Mouse (Mus musculus): ENCODE measurements around the gene Npdc1. TPM values are rescaled to one million over a fixed set of nuclear protein-coding genes. Genes with fewer than 3 reads are reported as not detected.

Npdc1 gene
- polyA plus RNA-seq, 1 experiment from 2014 or later = 529 TPM

DNA sequence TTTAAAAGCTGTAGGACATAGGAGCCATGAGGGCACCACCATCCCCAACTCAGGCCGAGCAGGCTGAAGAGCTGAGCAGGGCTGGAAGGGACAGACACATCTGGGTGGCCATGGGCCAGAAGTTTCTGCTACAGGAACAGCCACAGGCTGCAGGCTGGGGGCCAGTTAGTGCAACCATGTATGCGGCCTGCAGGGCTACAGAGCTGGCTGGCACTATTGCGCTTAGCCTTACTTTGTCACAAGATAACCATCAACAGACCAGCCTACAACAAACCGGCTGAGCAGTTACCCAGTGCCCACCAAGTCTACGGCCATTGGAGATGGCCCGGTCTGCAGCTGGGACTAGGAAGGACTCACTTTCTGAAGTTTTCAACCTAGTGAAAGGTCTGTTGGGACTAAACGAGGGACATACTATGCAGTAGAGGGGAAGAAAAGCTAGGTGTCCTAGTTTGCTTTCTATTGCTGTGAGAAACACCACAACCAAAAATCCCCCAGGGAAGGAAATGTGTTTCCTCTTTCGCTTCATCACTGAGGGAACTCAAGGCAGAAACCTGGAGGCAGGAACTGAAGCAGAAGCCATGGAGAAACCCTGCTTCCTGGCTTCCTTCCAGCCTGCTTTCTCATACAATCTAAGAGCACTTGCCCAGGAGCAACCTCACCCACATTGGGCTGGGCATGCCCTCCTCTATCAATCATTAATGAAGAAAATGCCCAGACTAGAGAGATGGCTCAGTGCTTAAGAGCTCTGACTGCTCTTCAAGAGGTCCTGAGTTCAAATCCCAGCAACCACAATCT, 51.9 kb downstream of the Npdc1 start:
- 86% methylated on average over 8 of the region's 8 CpGs for WGBS
- Histone ChIP-seq H3K36me3 (ENCODE audit: control insufficient read depth, insufficient read depth, low read length) (peaks cover 19% of the 10 kb centered on the region), H3K27ac (ENCODE audit: low read length) (no peak overlapping the region), H3K4me3 (ENCODE audit: low read depth, low read length) (no peak overlapping the region), H3K27me3 (ENCODE audit: control insufficient read depth, insufficient read depth, low read depth, low read length) (no peaks in the 10 kb centered on the region), H3K4me1 (ENCODE audit: control insufficient read depth, insufficient read depth, low read length) (no peaks in the 10 kb centered on the region), H3K9ac (ENCODE audit: low read depth, low read length) (no peak overlapping the region), H3K9me3 (replicated peaks; ENCODE audit: control insufficient read depth, low read length, poor library complexity, severe bottlenecking) (no peaks in the 10 kb centered on the region), H3K4me2 (ENCODE audit: low read length) (no peak overlapping the region)
- ATAC-seq = no peak

GRCm38 (mm10) chr2:25452951-25453350, 53.8 kb downstream of the Npdc1 start:
- 35% methylated on average over 1 of the region's 1 CpGs for WGBS
- Histone ChIP-seq H3K27me3 (ENCODE audit: control insufficient read depth, insufficient read depth, low read depth, low read length) (no peaks in the 10 kb centered on the region), H3K9ac (ENCODE audit: low read depth, low read length) (no peak overlapping the region), H3K9me3 (replicated peaks; ENCODE audit: control insufficient read depth, low read length, poor library complexity, severe bottlenecking) (no peaks in the 10 kb centered on the region), H3K36me3 (ENCODE audit: control insufficient read depth, insufficient read depth, low read length) (peaks cover 7% of the 10 kb centered on the region), H3K27ac (ENCODE audit: low read length) (no peak overlapping the region), H3K4me2 (ENCODE audit: low read length) (no peak overlapping the region), H3K4me3 (ENCODE audit: low read depth, low read length) (no peak overlapping the region), H3K4me1 (ENCODE audit: control insufficient read depth, insufficient read depth, low read length) (no peaks in the 10 kb centered on the region)
- no peak for ATAC-seq

DNA sequence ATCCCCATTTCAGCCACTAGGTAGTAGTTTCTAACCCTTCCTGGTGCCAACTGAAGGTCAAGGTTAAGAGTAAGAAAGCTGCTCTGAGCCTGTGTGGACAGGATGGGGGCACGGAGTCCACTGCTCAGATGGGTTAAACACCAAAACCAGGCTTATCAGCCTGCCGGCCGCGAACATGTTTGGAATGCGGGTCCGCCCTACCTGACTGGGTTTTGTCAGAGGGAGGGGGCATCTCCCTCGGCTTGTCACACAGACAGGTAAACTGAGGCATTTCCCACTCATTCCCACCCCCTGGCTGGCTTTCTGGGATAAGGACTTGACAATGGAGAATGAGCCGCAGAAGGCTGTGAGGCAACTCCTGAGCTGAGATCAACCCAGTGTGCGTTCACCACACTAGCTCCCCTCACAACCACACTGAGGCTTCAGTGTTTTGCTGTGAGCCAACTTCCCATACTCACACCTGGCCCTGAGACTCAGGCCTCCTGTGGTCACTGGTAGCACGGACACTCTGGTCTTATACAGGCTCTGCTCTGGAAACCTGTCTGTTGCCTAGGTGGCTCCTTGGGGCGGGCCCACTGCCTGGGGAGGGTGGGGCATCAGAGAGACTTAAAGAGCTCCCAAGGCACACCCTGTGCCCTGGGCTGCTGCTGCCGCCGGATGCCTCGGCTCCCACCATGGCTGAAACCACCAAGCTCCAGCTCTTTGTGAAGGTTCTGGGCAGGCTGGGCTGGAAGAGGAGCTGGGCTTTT, 57.2 kb downstream of the Npdc1 start, which contains the start of gene Clic3:
Clic3 (plus strand) TSS at position 634 of the 749 bp plus-strand sequence.
- no peak for ATAC-seq
- Histone ChIP-seq H3K27me3 (ENCODE audit: control insufficient read depth, insufficient read depth, low read depth, low read length) (no peaks in the 10 kb centered on the region), H3K4me1 (ENCODE audit: control insufficient read depth, insufficient read depth, low read length) (peaks cover 19% of the 10 kb centered on the region), H3K36me3 (ENCODE audit: control insufficient read depth, insufficient read depth, low read length) (peaks cover 18% of the 10 kb centered on the region), H3K27ac (ENCODE audit: low read length) (no peak within 1 kb of the TSS), H3K4me3 (ENCODE audit: low read depth, low read length) (no peak within 1 kb of the TSS), H3K9me3 (replicated peaks; ENCODE audit: control insufficient read depth, low read length, poor library complexity, severe bottlenecking) (no peaks in the 10 kb centered on the region), H3K9ac (ENCODE audit: low read depth, low read length) (no peak within 1 kb of the TSS), H3K4me2 (ENCODE audit: low read length) (no peak within 1 kb of the TSS)
- 66% methylated on average over 14 of the region's 14 CpGs for whole genome bisulfite sequencing

GRCm38 (mm10) chr2:25457022-25457896, 58.1 kb downstream of the Npdc1 start:
- Histone ChIP-seq H3K9me3 (replicated peaks; ENCODE audit: control insufficient read depth, low read length, poor library complexity, severe bottlenecking) (no peaks in the 10 kb centered on the region), H3K27ac (ENCODE audit: low read length) (no peak overlapping the region), H3K4me2 (ENCODE audit: low read length) (no peak overlapping the region), H3K27me3 (ENCODE audit: control insufficient read depth, insufficient read depth, low read depth, low read length) (no peaks in the 10 kb centered on the region), H3K4me1 (ENCODE audit: control insufficient read depth, insufficient read depth, low read length) (peaks cover 22% of the 10 kb centered on the region), H3K36me3 (ENCODE audit: control insufficient read depth, insufficient read depth, low read length) (peaks cover 18% of the 10 kb centered on the region), H3K9ac (ENCODE audit: low read depth, low read length) (no peak overlapping the region), H3K4me3 (ENCODE audit: low read depth, low read length) (no peak overlapping the region)
- WGBS = 84% methylated on average over 9 of the region's 9 CpGs
- no peak for ATAC-seq

GRCm38 (mm10) chr2:25458911-25459310, 59.8 kb downstream of the Npdc1 start:
- H3K4me1 ChIP-seq (ENCODE audit: control insufficient read depth, insufficient read depth, low read length) = peaks cover 22% of the 10 kb centered on the region
- no peaks in the 10 kb centered on the region for H3K9me3 ChIP-seq (replicated peaks; ENCODE audit: control insufficient read depth, low read length, poor library complexity, severe bottlenecking)
- ATAC-seq = no peak
- no peak overlapping the region for H3K4me3 ChIP-seq (ENCODE audit: low read depth, low read length)
- H3K9ac ChIP-seq (ENCODE audit: low read depth, low read length) = no peak overlapping the region
- no peak overlapping the region for H3K27ac ChIP-seq (ENCODE audit: low read length)
- 77% methylated on average over 5 of the region's 5 CpGs for WGBS
- H3K4me2 ChIP-seq (ENCODE audit: low read length) = no peak overlapping the region
- H3K27me3 ChIP-seq (ENCODE audit: control insufficient read depth, insufficient read depth, low read depth, low read length) = no peaks in the 10 kb centered on the region
- peaks cover 18% of the 10 kb centered on the region for H3K36me3 ChIP-seq (ENCODE audit: control insufficient read depth, insufficient read depth, low read length)

Small RNA genes within 50 kb of the gene (microRNA-seq; reads per million reads assigned to microRNA genes)
- 1.4 reads per million for gene Mir3087

Other genes starting within 250 kb of the Npdc1 start
- 13.1 and 15.0 TPM in 2 replicates for gene Nrarp, start 218.6 kb upstream of the Npdc1 start, polyA plus RNA-seq (2015; fragmentation: Nextera tagmentation; extraction: Ambion mirVana)
- 1.2 and 1.4 TPM in 2 replicates for gene Tor4a, start 202.5 kb upstream of the Npdc1 start, polyA plus RNA-seq (2015; fragmentation: Nextera tagmentation; extraction: Ambion mirVana)
- gene Nelfb, start 187.9 kb upstream of the Npdc1 start, polyA plus RNA-seq (2015; fragmentation: Nextera tagmentation; extraction: Ambion mirVana) = 116 and 117 TPM in 2 replicates
- not detected in 2 replicates for gene Stpg3, start 184.7 kb upstream of the Npdc1 start, polyA plus RNA-seq (2015; fragmentation: Nextera tagmentation; extraction: Ambion mirVana)
- gene Fam166a, start 180.6 kb upstream of the Npdc1 start, polyA plus RNA-seq (2015; fragmentation: Nextera tagmentation; extraction: Ambion mirVana) = 0.43 TPM in 1 of 2 replicates, not detected in the other
- 366 and 421 TPM in 2 replicates for gene Tubb4b, start 174.6 kb upstream of the Npdc1 start, polyA plus RNA-seq (2015; fragmentation: Nextera tagmentation; extraction: Ambion mirVana)
- gene Slc34a3, start 165.0 kb upstream of the Npdc1 start, polyA plus RNA-seq (2015; fragmentation: Nextera tagmentation; extraction: Ambion mirVana) = not detected in 2 replicates
- gene Rnf224, start 162.6 kb upstream of the Npdc1 start, polyA plus RNA-seq (2015; fragmentation: Nextera tagmentation; extraction: Ambion mirVana) = not detected in 2 replicates
- gene Rnf208, start 157.1 kb upstream of the Npdc1 start, polyA plus RNA-seq (2015; fragmentation: Nextera tagmentation; extraction: Ambion mirVana) = 144 and 176 TPM in 2 replicates
- gene Cysrt1, start 156.9 kb upstream of the Npdc1 start, polyA plus RNA-seq (2015; fragmentation: Nextera tagmentation; extraction: Ambion mirVana) = 0.25 and 0.48 TPM in 2 replicates
- gene AL732309.1, start 152.5 kb upstream of the Npdc1 start, polyA plus RNA-seq (2015; fragmentation: Nextera tagmentation; extraction: Ambion mirVana) = 4.3 and 4.7 TPM in 2 replicates
- 12.4 and 12.7 TPM in 2 replicates for gene Tmem203, start 143.9 kb upstream of the Npdc1 start, polyA plus RNA-seq (2015; fragmentation: Nextera tagmentation; extraction: Ambion mirVana)
- 15.6 and 15.9 TPM in 2 replicates for gene Tprn, start 136.7 kb upstream of the Npdc1 start, polyA plus RNA-seq (2015; fragmentation: Nextera tagmentation; extraction: Ambion mirVana)
- gene Ssna1, start 126.9 kb upstream of the Npdc1 start, polyA plus RNA-seq (2015; fragmentation: Nextera tagmentation; extraction: Ambion mirVana) = 172 and 175 TPM in 2 replicates
- gene Anapc2, start 126.9 kb upstream of the Npdc1 start, polyA plus RNA-seq (2015; fragmentation: Nextera tagmentation; extraction: Ambion mirVana) = 141 and 144 TPM in 2 replicates
- not detected in 2 replicates for gene Tmem210, start 111.2 kb upstream of the Npdc1 start, polyA plus RNA-seq (2015; fragmentation: Nextera tagmentation; extraction: Ambion mirVana)
- gene Lrrc26, start 109.4 kb upstream of the Npdc1 start, polyA plus RNA-seq (2015; fragmentation: Nextera tagmentation; extraction: Ambion mirVana) = not detected in 2 replicates
- 44.0 and 52.7 TPM in 2 replicates for gene Grin1, start 80.2 kb upstream of the Npdc1 start, polyA plus RNA-seq (2015; fragmentation: Nextera tagmentation; extraction: Ambion mirVana)
- 50.7 and 51.0 TPM in 2 replicates for gene Man1b1, start 67.0 kb upstream of the Npdc1 start, polyA plus RNA-seq (2015; fragmentation: Nextera tagmentation; extraction: Ambion mirVana)
- gene Dpp7, start 43.0 kb upstream of the Npdc1 start, polyA plus RNA-seq (2015; fragmentation: Nextera tagmentation; extraction: Ambion mirVana) = 22.6 and 26.2 TPM in 2 replicates
- gene Uap1l1, start 33.7 kb upstream of the Npdc1 start, polyA plus RNA-seq (2015; fragmentation: Nextera tagmentation; extraction: Ambion mirVana) = 4.6 and 5.2 TPM in 2 replicates
- gene Sapcd2, start 27.0 kb upstream of the Npdc1 start, polyA plus RNA-seq (2015; fragmentation: Nextera tagmentation; extraction: Ambion mirVana) = 9.0 and 9.2 TPM in 2 replicates
- gene Entpd2, start 3.5 kb upstream of the Npdc1 start, polyA plus RNA-seq (2015; fragmentation: Nextera tagmentation; extraction: Ambion mirVana) = 3.7 and 9.0 TPM in 2 replicates
- gene Fut7, start 23.9 kb downstream of the Npdc1 start, polyA plus RNA-seq (2015; fragmentation: Nextera tagmentation; extraction: Ambion mirVana) = 0.09 and 0.80 TPM in 2 replicates
- gene Abca2, start 29.4 kb downstream of the Npdc1 start, polyA plus RNA-seq (2015; fragmentation: Nextera tagmentation; extraction: Ambion mirVana) = 17.3 and 18.3 TPM in 2 replicates
- gene Clic3, start 57.5 kb downstream of the Npdc1 start, polyA plus RNA-seq (2015; fragmentation: Nextera tagmentation; extraction: Ambion mirVana) = 2.8 and 3.4 TPM in 2 replicates
- 121 and 130 TPM in 2 replicates for gene Paxx, start 61.7 kb downstream of the Npdc1 start, polyA plus RNA-seq (2015; fragmentation: Nextera tagmentation; extraction: Ambion mirVana)
- gene Ptgds, start 70.7 kb downstream of the Npdc1 start, polyA plus RNA-seq (2015; fragmentation: Nextera tagmentation; extraction: Ambion mirVana) = 465 and 593 TPM in 2 replicates
- not detected in 2 replicates for gene Lcn12, start 94.6 kb downstream of the Npdc1 start, polyA plus RNA-seq (2015; fragmentation: Nextera tagmentation; extraction: Ambion mirVana)
- gene Fbxw5, start 101.4 kb downstream of the Npdc1 start, polyA plus RNA-seq (2015; fragmentation: Nextera tagmentation; extraction: Ambion mirVana) = 137 and 139 TPM in 2 replicates
- 5.1 and 5.9 TPM in 2 replicates for gene C8g, start 102.4 kb downstream of the Npdc1 start, polyA plus RNA-seq (2015; fragmentation: Nextera tagmentation; extraction: Ambion mirVana)
- 15.2 and 15.9 TPM in 2 replicates for gene Traf2, start 147.6 kb downstream of the Npdc1 start, polyA plus RNA-seq (2015; fragmentation: Nextera tagmentation; extraction: Ambion mirVana)
- gene Edf1, start 158.5 kb downstream of the Npdc1 start, polyA plus RNA-seq (2015; fragmentation: Nextera tagmentation; extraction: Ambion mirVana) = 374 and 380 TPM in 2 replicates
- gene Mamdc4, start 175.5 kb downstream of the Npdc1 start, polyA plus RNA-seq (2015; fragmentation: Nextera tagmentation; extraction: Ambion mirVana) = 0.50 and 2.4 TPM in 2 replicates
- gene Phpt1, start 175.9 kb downstream of the Npdc1 start, polyA plus RNA-seq (2015; fragmentation: Nextera tagmentation; extraction: Ambion mirVana) = 148 and 149 TPM in 2 replicates
- 11.4 and 14.9 TPM in 2 replicates for gene Ajm1, start 182.4 kb downstream of the Npdc1 start, polyA plus RNA-seq (2015; fragmentation: Nextera tagmentation; extraction: Ambion mirVana)
- gene Rabl6, start 209.2 kb downstream of the Npdc1 start, polyA plus RNA-seq (2015; fragmentation: Nextera tagmentation; extraction: Ambion mirVana) = 64.7 and 68.3 TPM in 2 replicates
- 0.11 and 0.24 TPM in 2 replicates for gene Ccdc183, start 218.3 kb downstream of the Npdc1 start, polyA plus RNA-seq (2015; fragmentation: Nextera tagmentation; extraction: Ambion mirVana)
- gene Tmem141, start 222.7 kb downstream of the Npdc1 start, polyA plus RNA-seq (2015; fragmentation: Nextera tagmentation; extraction: Ambion mirVana) = 56.4 and 67.2 TPM in 2 replicates
- gene Fcna, start 228.7 kb downstream of the Npdc1 start, polyA plus RNA-seq (2015; fragmentation: Nextera tagmentation; extraction: Ambion mirVana) = 2.5 and 3.1 TPM in 2 replicates

Measured in midbrain, embryonic 16.5 days (tissue).